In genomic region chr16:87699693-87700394, GRCm38 (mm10) we compare ENCODE assay signal across 8 mouse cellular contexts. TPM values are rescaled to one million over a fixed set of nuclear protein-coding genes. Genes with fewer than 3 reads are reported as not detected.
DNase-seq lines count a peak whose midpoint lies in the region; ATAC-seq lines count a peak whose summit lies in the region.

No protein-coding gene starts in this region.

- peaks cover 8% of the 10 kb centered on the region for H3K4me1 ChIP-seq in forebrain, embryonic 11.5 days (replicated peaks; ENCODE audit: control insufficient read depth, insufficient read depth, low read length)

- no peaks in the 10 kb centered on the region for H3K9me3 ChIP-seq in forebrain, embryonic 11.5 days (ENCODE audit: control insufficient read depth, low read length)

- peak overlapping the region; percentile 86 for H3K27ac ChIP-seq in forebrain, embryonic 11.5 days (ENCODE audit: low read depth, low read length)

- H3K4me3 ChIP-seq in forebrain, embryonic 11.5 days (ENCODE audit: low read depth, low read length), result peak overlapping the region; percentile 83

- ATAC-seq in forebrain, embryonic 11.5 days (replicated peaks; ENCODE audit: low FRiP score), result peak; percentile 34
- peak; percentile 61 for ATAC-seq in megakaryocyte-erythroid progenitor cell, adult 5-6 weeks (replicated peaks; ENCODE audit: low FRiP score, low TSS enrichment, poor library complexity, severe bottlenecking)

- H3K27me3 ChIP-seq in forebrain, embryonic 11.5 days (ENCODE audit: control insufficient read depth, insufficient read depth, low read length), result no peaks in the 10 kb centered on the region; the same call in 1 of the 2 replicates

- WGBS in forebrain, embryonic 11.5 days, result under 1% methylated on average over 20 of the region's 20 CpGs

- peak; percentile 31 for DNase-seq in cerebellum, adult 9-10 months
- no peak for DNase-seq in cerebellum, adult 11-12 months
- peak; percentile 39 to 44 for DNase-seq in adrenal gland, postnatal 36 days
- DNase-seq in forebrain, embryonic 11.5 days (ENCODE audit: low spot score), result peak; percentile 79
- peak; percentile 46 for DNase-seq in heart, postnatal 4 days
- peak; percentile 27 to 39 for DNase-seq in left cerebral cortex, postnatal 25 days (ENCODE audit: low spot score in 2 of 2)
- peak; percentile 74 for DNase-seq in skeletal muscle tissue, adult 2 months (ENCODE audit: low read depth, low spot score)

- intact Hi-C loops in left cerebral cortex, postnatal 25 days (cut with DNase I), result no loop called here

- H3K36me3 ChIP-seq in forebrain, embryonic 11.5 days (ENCODE audit: control insufficient read depth, insufficient read depth, low read length), result no peaks in the 10 kb centered on the region

- peak overlapping the region; percentile 77 for H3K4me2 ChIP-seq in forebrain, embryonic 11.5 days (ENCODE audit: low read depth, low read length, severe bottlenecking)

- peak overlapping the region; percentile 96 for H3K9ac ChIP-seq in forebrain, embryonic 11.5 days (ENCODE audit: low read length)

RNA-seq across cellular contexts. Expression of gene Bach1, which starts 1.1 kb away (rescaled TPM):
- total RNA-seq in adrenal gland, postnatal 36 days (2021), result 10 to 100 TPM; 18.6 to 31.2 TPM
- polyA plus RNA-seq in forebrain, embryonic 11.5 days (2014; fragmentation: Nextera tagmentation; extraction: Ambion mirVana), result 18.5 and 18.9 TPM in 2 replicates
- total RNA-seq in heart, postnatal 4 days (2021), result 10 to 100 TPM; 25.9 to 28.7 TPM
- total RNA-seq in left cerebral cortex, postnatal 25 days (2021), result 10 to 100 TPM; 11.9 to 13.3 TPM
- 16.2 and 16.8 TPM in 2 replicates for total RNA-seq in megakaryocyte-erythroid progenitor cell, adult 5-6 weeks (2014; fragmentation: Nextera tagmentation)
- 27.1 and 40.1 TPM in 2 replicates for total RNA-seq in megakaryocyte-erythroid progenitor cell, adult 5-6 weeks (2017)
